Mouse (Mus musculus) c-Kit-positive CD71-positive TER-119-positive erythroid progenitor cells, embryonic 14.5 days (primary cell): ENCODE data around the gene Csrnp2.

ENCODE experiments used
- DNase-seq: peaks from one replicate; pipeline ENCODE4 v3.0.0-alpha.2; 2013; ENCODE audit warnings: low spot score

The Csrnp2 gene

GRCm38 (mm10) chr15:100429959-100430565 is 65.2 kb downstream of the Csrnp2 start:
- no peak for DNase-seq
